Mouse (Mus musculus) spleen, embryonic (tissue): ENCODE measurements at regions not wholly inside any gene's neighbourhood (a gene's known extent, or its start where the extent isn't known, plus 50 kb on each side); places are given as distances from the start of the nearest gene placed in this dataset.

ENCODE experiments used
- CTCF ChIA-PET: fragments of 350-600 bp; sonication (Branson Sonifier 250); formaldehyde crosslinking; loops from one replicate; lab custom pipeline; 2022; lab: Charles Lee

- CTCF ChIA-PET, result no interaction called here
Measured at GRCm38 (mm10) chr6:53143846-53144584, 75.6 kb upstream of the Jazf1 start.

- CTCF ChIA-PET, result no interaction called here
Measured at GRCm38 (mm10) chr6:53134410-53134809, 66.0 kb upstream of the Jazf1 start.

GRCm38 (mm10) chr6:53130717-53131330 lies 62.4 kb upstream of the Jazf1 start:
- CTCF ChIA-PET, result no interaction called here

- CTCF ChIA-PET, result no interaction called here
Measured at GRCm38 (mm10) chr6:53126776-53127175, 58.3 kb upstream of the Jazf1 start.

- CTCF ChIA-PET, result no interaction called here
Measured at GRCm38 (mm10) chr6:53124800-53125450, 56.5 kb upstream of the Jazf1 start.

GRCm38 (mm10) chr6:53120385-53120784 lies 52.0 kb upstream of the Jazf1 start:
- CTCF ChIA-PET, result no interaction called here
